Mouse (Mus musculus): ENCODE measurements around the gene Wdr1. TPM values are rescaled to one million over a fixed set of nuclear protein-coding genes. Genes with fewer than 3 reads are reported as not detected.

Gene Wdr1
- total RNA-seq, 2 experiments from 2014 or later: 194 to 201 TPM

Other genes with a start within 250 kb of the Wdr1 start
- 10 to 100 TPM; 14.9 to 16.9 TPM for gene Drd5, start 243.9 kb downstream of the Wdr1 start, total RNA-seq (2021)
- gene Slc2a9, start 60.1 kb downstream of the Wdr1 start, total RNA-seq (2021): 1 to 10 TPM; 2.4 to 3.3 TPM
- 10 to 100 TPM; 10.9 to 14.0 TPM for gene Zfp518b, start 121.6 kb upstream of the Wdr1 start, total RNA-seq (2021)